Mouse (Mus musculus): ENCODE data around the gene Ak1.

GRCm38 (mm10) chr2:32681754-32682153, 60.2 kb downstream of the Ak1 start:
- no peak for TF ChIP-seq CTCF (IDR thresholded peaks at IDR 0.05; ENCODE audit: borderline replicate concordance, control insufficient read depth, extremely low read depth, insufficient read depth, low read length, poor library complexity)
- no peak for TF ChIP-seq POLR2A (IDR thresholded peaks at IDR 0.05; ENCODE audit: control insufficient read depth, extremely low read depth, insufficient read depth, low read length, poor library complexity)
